Mouse (Mus musculus) small intestine, adult 2 months (tissue): ENCODE measurements around the gene Glt6d1.

Source experiments
- CTCF ChIP-seq: fragments of 200-500 bp; IDR thresholded peaks from 2 replicates; pipeline ENCODE4 v1.5.1; 2012; ENCODE audit warnings: low read depth, mild to moderate bottlenecking, control low read depth, inconsistent platforms, low read length, moderate library complexity, mixed read lengths; ENCODE audit not compliant: insufficient replicate concordance, insufficient read length; ENCODE audit errors: extremely low read depth
- POLR2A ChIP-seq: fragments of 200-500 bp; IDR thresholded peaks from 2 replicates; pipeline ENCODE4 v1.6.1; 2012; ENCODE audit warnings: low read depth, mild to moderate bottlenecking, control low read depth, inconsistent platforms, low read length, moderate library complexity

- no peak for TF ChIP-seq CTCF
- TF ChIP-seq POLR2A, result no peak
Observed at GRCm38 (mm10) chr2:25798065-25798464, 17.6 kb downstream of the Glt6d1 start.
